Mouse (Mus musculus) forebrain, embryonic 13.5 days (tissue): ENCODE results near the gene Syt8. TPM values are rescaled to one million over a fixed set of nuclear protein-coding genes. Genes with fewer than 3 reads are reported as not detected.

Experiments used
- ATAC-seq: fragments of 200-750 bp; cut with Nextera tagmentation; 2 replicates; pipeline ENCODE4 v1.8.0; 2017
- H3K27ac ChIP-seq: fragments of 300-500 bp; sonication (generic); 2 replicates; pipeline ENCODE4 v1.5.1; 2015; ENCODE audit warnings: inconsistent platforms, mild to moderate bottlenecking, moderate library complexity
- H3K27me3 ChIP-seq: fragments of 300-500 bp; sonication (generic); 2 replicates; pipeline ENCODE4 v1.6.1; 2015; ENCODE audit warnings: mild to moderate bottlenecking, inconsistent platforms
- H3K36me3 ChIP-seq: fragments of 300-500 bp; sonication (generic); 2 replicates; pipeline ENCODE4 v1.6.1; 2015; ENCODE audit warnings: mild to moderate bottlenecking, inconsistent platforms; ENCODE audit not compliant: poor library complexity, severe bottlenecking
- H3K4me1 ChIP-seq: fragments of 300-500 bp; sonication (generic); 2 replicates; pipeline ENCODE4 v1.6.1; 2015; ENCODE audit warnings: inconsistent platforms
- H3K4me2 ChIP-seq: fragments of 300-500 bp; sonication (generic); 2 replicates; pipeline ENCODE4 v1.6.1; 2015; ENCODE audit warnings: inconsistent platforms, mild to moderate bottlenecking, moderate library complexity
- H3K4me3 ChIP-seq: fragments of 300-500 bp; sonication (generic); 2 replicates; pipeline ENCODE4 v1.5.1; 2015; ENCODE audit warnings: mild to moderate bottlenecking, inconsistent platforms
- H3K9ac ChIP-seq: fragments of 300-500 bp; sonication (generic); 2 replicates; pipeline ENCODE4 v1.6.1; 2015; ENCODE audit warnings: mild to moderate bottlenecking, inconsistent platforms
- H3K9me3 ChIP-seq: fragments of 300-500 bp; sonication (generic); replicated peaks from 2 replicates; pipeline ENCODE4 v1.6.1; 2016; ENCODE audit warnings: inconsistent platforms
- WGBS: fragments of 180-500 bp; shearing (Covaris S2); methylation state at CpG from one replicate; pipeline ENCODE4 v1.1.7; 2015; 5-methylcytosine and 5-hydroxymethylcytosine counted together
- polyA plus RNA-seq: library from polyadenylated mRNA; unstranded; fragments of >200 nt; fragmentation: Nextera tagmentation; extraction: Ambion mirVana; gene quantifications from 2 replicates; pipeline ENCODE4 v1.2.1, GENCODE M21; 2015

Gene Syt8
- polyA plus RNA-seq, 1 experiment from 2014 or later = not detected

GRCm38 (mm10) chr7:142437324-142437723, 2.7 kb downstream of the Syt8 start:
- no peaks in the 10 kb centered on the region for H3K9me3 ChIP-seq
- H3K9ac ChIP-seq = no peak overlapping the region
- H3K4me1 ChIP-seq = no peaks in the 10 kb centered on the region
- H3K36me3 ChIP-seq = no peaks in the 10 kb centered on the region
- ATAC-seq = no peak
- H3K4me3 ChIP-seq = no peak overlapping the region
- no peaks in the 10 kb centered on the region for H3K27me3 ChIP-seq
- no peak overlapping the region for H3K27ac ChIP-seq
- H3K4me2 ChIP-seq = no peak overlapping the region
- 77% methylated on average over 5 of the region's 5 CpGs for WGBS

- Histone ChIP-seq H3K9ac (no peak overlapping the region), H3K27ac (no peak overlapping the region), H3K4me3 (no peak overlapping the region), H3K4me2 (no peak overlapping the region), H3K36me3 (no peaks in the 10 kb centered on the region), H3K4me1 (no peaks in the 10 kb centered on the region), H3K9me3 (no peaks in the 10 kb centered on the region), H3K27me3 (no peaks in the 10 kb centered on the region)
- 88% methylated on average over 14 of the region's 14 CpGs for WGBS
- no peak for ATAC-seq
Measured at GRCm38 (mm10) chr7:142439966-142440365, 5.3 kb downstream of the Syt8 start.

- Histone ChIP-seq H3K4me1 (no peaks in the 10 kb centered on the region), H3K27me3 (no peaks in the 10 kb centered on the region), H3K36me3 (no peaks in the 10 kb centered on the region), H3K4me2 (no peak overlapping the region), H3K4me3 (no peak overlapping the region), H3K27ac (no peak overlapping the region), H3K9me3 (no peaks in the 10 kb centered on the region), H3K9ac (no peak overlapping the region)
- peak; percentile 73 for ATAC-seq
- 61% methylated on average over 5 of the region's 5 CpGs for WGBS
Measured at GRCm38 (mm10) chr7:142440657-142441114, 6.0 kb downstream of the Syt8 start.

GRCm38 (mm10) chr7:142441585-142441984, 6.9 kb downstream of the Syt8 start, which contains the start of gene Tnni2:
Gene Tnni2, plus strand, starts transcription at chr7:142441808.
- ATAC-seq = no peak
- WGBS = 83% methylated on average over 9 of the region's 9 CpGs
- no peaks in the 10 kb centered on the region for H3K27me3 ChIP-seq

GRCm38 (mm10) chr7:142442081-142442907, 7.6 kb downstream of the Syt8 start:
- Histone ChIP-seq H3K4me2 (no peak overlapping the region), H3K36me3 (no peaks in the 10 kb centered on the region), H3K4me1 (no peaks in the 10 kb centered on the region), H3K27me3 (no peaks in the 10 kb centered on the region), H3K27ac (no peak overlapping the region), H3K4me3 (no peak overlapping the region), H3K9me3 (no peaks in the 10 kb centered on the region), H3K9ac (no peak overlapping the region)
- 85% methylated on average over 9 of the region's 9 CpGs for WGBS
- no peak for ATAC-seq

More at GRCm38 (mm10) chr7:142441585-142441984, 6.9 kb downstream of the Syt8 start, which contains the start of gene Tnni2:
- no peak within 1 kb of the TSS for H3K9ac ChIP-seq
- no peak within 1 kb of the TSS for H3K4me2 ChIP-seq
- H3K4me3 ChIP-seq = no peak within 1 kb of the TSS
- no peaks in the 10 kb centered on the region for H3K36me3 ChIP-seq
- H3K27ac ChIP-seq = no peak within 1 kb of the TSS
- H3K9me3 ChIP-seq = no peaks in the 10 kb centered on the region
- H3K4me1 ChIP-seq = no peaks in the 10 kb centered on the region

- no peaks in the 10 kb centered on the region for H3K36me3 ChIP-seq
- no peaks in the 10 kb centered on the region for H3K4me1 ChIP-seq
- no peak overlapping the region for H3K27ac ChIP-seq
- H3K9ac ChIP-seq = no peak overlapping the region
- no peaks in the 10 kb centered on the region for H3K9me3 ChIP-seq
- H3K4me2 ChIP-seq = no peak overlapping the region
- 91% methylated on average over 5 of the region's 7 CpGs for whole genome bisulfite sequencing
- no peak for ATAC-seq
- H3K27me3 ChIP-seq = no peaks in the 10 kb centered on the region
- no peak overlapping the region for H3K4me3 ChIP-seq
Measured at GRCm38 (mm10) chr7:142442908-142443420, 8.3 kb downstream of the Syt8 start.

- Histone ChIP-seq H3K27ac (no peak overlapping the region), H3K36me3 (no peaks in the 10 kb centered on the region), H3K27me3 (no peaks in the 10 kb centered on the region), H3K9me3 (no peaks in the 10 kb centered on the region), H3K4me3 (no peak overlapping the region), H3K9ac (no peak overlapping the region), H3K4me1 (no peaks in the 10 kb centered on the region), H3K4me2 (no peak overlapping the region)
- no peak for ATAC-seq
- 85% methylated on average over 5 of the region's 5 CpGs for WGBS
Measured at GRCm38 (mm10) chr7:142443474-142443873, 8.8 kb downstream of the Syt8 start.

GRCm38 (mm10) chr7:142444171-142444570, 9.5 kb downstream of the Syt8 start:
- no peak for ATAC-seq
- H3K36me3 ChIP-seq = no peaks in the 10 kb centered on the region
- no peaks in the 10 kb centered on the region for H3K9me3 ChIP-seq
- H3K4me1 ChIP-seq = no peaks in the 10 kb centered on the region
- H3K4me3 ChIP-seq = no peak overlapping the region
- over 99% methylated on average over 6 of the region's 6 CpGs for WGBS
- H3K9ac ChIP-seq = no peak overlapping the region
- no peak overlapping the region for H3K27ac ChIP-seq
- no peak overlapping the region for H3K4me2 ChIP-seq
- H3K27me3 ChIP-seq = no peaks in the 10 kb centered on the region

GRCm38 (mm10) chr7:142445324-142445723, 10.7 kb downstream of the Syt8 start:
- ATAC-seq = no peak
- H3K4me1 ChIP-seq = no peaks in the 10 kb centered on the region
- no peak overlapping the region for H3K9ac ChIP-seq
- no peak overlapping the region for H3K4me2 ChIP-seq
- H3K27me3 ChIP-seq = no peaks in the 10 kb centered on the region
- H3K9me3 ChIP-seq = no peaks in the 10 kb centered on the region
- WGBS = 86% methylated on average over 6 of the region's 6 CpGs
- no peak overlapping the region for H3K4me3 ChIP-seq
- no peaks in the 10 kb centered on the region for H3K36me3 ChIP-seq
- H3K27ac ChIP-seq = no peak overlapping the region

- WGBS = 92% methylated on average over 4 of the region's 4 CpGs
- Histone ChIP-seq H3K9ac (no peak overlapping the region), H3K27ac (no peak overlapping the region), H3K4me3 (no peak overlapping the region), H3K4me2 (no peak overlapping the region), H3K27me3 (no peaks in the 10 kb centered on the region), H3K36me3 (no peaks in the 10 kb centered on the region), H3K9me3 (no peaks in the 10 kb centered on the region), H3K4me1 (no peaks in the 10 kb centered on the region)
- no peak for ATAC-seq
Measured at GRCm38 (mm10) chr7:142446264-142446663, 11.6 kb downstream of the Syt8 start.

- H3K9ac ChIP-seq = no peak overlapping the region
- no peak overlapping the region for H3K4me3 ChIP-seq
- H3K4me2 ChIP-seq = no peak overlapping the region
- H3K9me3 ChIP-seq = no peaks in the 10 kb centered on the region
- ATAC-seq = no peak
- H3K27ac ChIP-seq = no peak overlapping the region
- no peaks in the 10 kb centered on the region for H3K4me1 ChIP-seq
- WGBS = 75% methylated on average over 6 of the region's 6 CpGs
- no peaks in the 10 kb centered on the region for H3K27me3 ChIP-seq
- H3K36me3 ChIP-seq = no peaks in the 10 kb centered on the region
Measured at GRCm38 (mm10) chr7:142449038-142449617, 14.5 kb downstream of the Syt8 start.

- no peaks in the 10 kb centered on the region for H3K9me3 ChIP-seq
- H3K27me3 ChIP-seq = no peaks in the 10 kb centered on the region
- H3K36me3 ChIP-seq = no peaks in the 10 kb centered on the region
- ATAC-seq = no peak
- no peak overlapping the region for H3K27ac ChIP-seq
- H3K9ac ChIP-seq = no peak overlapping the region
- no peak overlapping the region for H3K4me2 ChIP-seq
- WGBS = 17% methylated on average over 1 of the region's 1 CpGs
- no peak overlapping the region for H3K4me3 ChIP-seq
- H3K4me1 ChIP-seq = peaks cover 22% of the 10 kb centered on the region
Measured at GRCm38 (mm10) chr7:142454706-142455105, 20.1 kb downstream of the Syt8 start.
